Mouse (Mus musculus) brain, embryonic 14.5 days (tissue): ENCODE measurements around the gene Khdc4. TPM values are rescaled to one million over a fixed set of nuclear protein-coding genes. Genes with fewer than 3 reads are reported as not detected.
A peak's percentile ranks its signal among the peaks of the same experiment; 100 is the strongest.
"Not testable (repeated sequence)": the region's sequence is repeated elsewhere in the genome, so short reads cannot be mapped to it uniquely, and the experiment has no call there.

Experiments
- DNase-seq: peaks from one replicate; pipeline ENCODE4 v3.0.0-alpha.2; 2011; ENCODE audit warnings: low read depth
- CTCF ChIP-seq: fragments of 200-500 bp; IDR thresholded peaks from 2 replicates; pipeline ENCODE4 v1.5.1; 2012; ENCODE audit warnings: inconsistent platforms, mild to moderate bottlenecking, moderate library complexity, borderline replicate concordance; ENCODE audit not compliant: insufficient read depth, insufficient read length; ENCODE audit errors: extremely low read depth
- POLR2A ChIP-seq: fragments of 200-500 bp; IDR thresholded peaks from 2 replicates; pipeline ENCODE4 v1.6.1; 2012; ENCODE audit warnings: mild to moderate bottlenecking, inconsistent platforms, borderline replicate concordance; ENCODE audit not compliant: poor library complexity, insufficient read depth, insufficient read length, severe bottlenecking; ENCODE audit errors: extremely low read depth
- polyA plus RNA-seq: library from polyadenylated mRNA; depleted of rRNA; stranded (reverse); fragments of >200 nt; gene quantifications from 2 replicates; pipeline ENCODE4 v1.2.3, GENCODE M21; 2012

Khdc4 gene
- polyA plus RNA-seq, 1 experiment = 115 TPM

DNA sequence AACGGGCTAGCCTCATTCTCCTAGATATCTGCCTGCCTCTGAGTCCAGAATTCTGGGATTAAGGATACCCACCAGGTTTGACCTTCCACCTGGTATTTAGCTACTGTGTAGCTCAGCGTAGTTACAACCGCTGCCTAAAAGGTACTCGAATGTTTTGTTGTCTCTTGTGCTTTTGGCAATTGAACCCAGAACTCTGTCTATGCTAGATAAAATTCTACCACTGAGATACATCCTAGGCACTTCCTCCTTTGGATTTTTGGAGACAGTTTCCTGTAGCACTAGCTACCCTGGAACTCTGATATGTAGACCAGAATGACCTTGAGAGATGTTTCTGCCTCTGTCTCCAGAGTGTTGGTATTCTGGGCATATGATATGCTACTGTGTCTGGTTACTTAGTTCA, 28.1 kb downstream of the Khdc4 start:
- TF ChIP-seq CTCF (no peak), POLR2A (no peak)
- DNase-seq = no peak

DNA sequence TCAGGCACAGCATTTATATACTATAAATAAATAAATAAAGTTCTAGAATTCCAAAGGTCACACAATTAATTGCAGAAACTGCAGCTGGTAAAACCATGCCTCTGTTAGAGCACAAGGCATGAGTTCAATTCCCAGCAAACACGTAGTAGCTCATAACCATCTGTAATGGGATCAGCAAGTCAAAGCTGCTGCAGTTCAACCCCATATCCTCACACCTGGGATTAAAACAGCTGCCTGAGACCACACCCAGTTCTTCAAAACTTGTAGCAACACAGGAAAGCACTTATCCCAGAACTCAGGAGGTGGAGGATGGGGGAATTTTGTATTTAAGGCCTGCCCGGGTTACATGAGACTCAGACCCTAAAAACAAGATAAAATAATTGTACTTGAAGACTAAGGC, 29.1 kb downstream of the Khdc4 start:
- no peak for TF ChIP-seq POLR2A
- TF ChIP-seq CTCF = no peak
- no peak for DNase-seq

DNA sequence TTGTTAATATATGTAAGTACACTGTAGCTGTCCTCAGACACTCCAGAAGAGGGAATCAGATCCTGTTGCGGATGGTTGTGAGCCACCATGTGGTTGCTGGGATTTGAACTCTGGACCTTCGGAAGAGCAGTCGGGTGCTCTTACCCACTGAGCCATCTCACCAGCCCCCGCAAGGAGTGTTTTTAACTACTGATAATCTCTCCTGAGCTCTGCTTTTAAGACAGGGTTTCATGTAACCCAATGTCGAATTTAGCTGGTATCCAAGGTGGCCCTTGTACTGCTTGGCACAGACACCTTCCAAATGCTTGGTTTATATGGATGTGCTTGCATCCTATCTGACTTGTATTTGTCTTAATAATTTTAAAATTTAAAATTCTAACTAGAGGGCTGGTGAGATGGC, 30.1 kb downstream of the Khdc4 start:
- DNase-seq = not testable (repeated sequence)

DNA sequence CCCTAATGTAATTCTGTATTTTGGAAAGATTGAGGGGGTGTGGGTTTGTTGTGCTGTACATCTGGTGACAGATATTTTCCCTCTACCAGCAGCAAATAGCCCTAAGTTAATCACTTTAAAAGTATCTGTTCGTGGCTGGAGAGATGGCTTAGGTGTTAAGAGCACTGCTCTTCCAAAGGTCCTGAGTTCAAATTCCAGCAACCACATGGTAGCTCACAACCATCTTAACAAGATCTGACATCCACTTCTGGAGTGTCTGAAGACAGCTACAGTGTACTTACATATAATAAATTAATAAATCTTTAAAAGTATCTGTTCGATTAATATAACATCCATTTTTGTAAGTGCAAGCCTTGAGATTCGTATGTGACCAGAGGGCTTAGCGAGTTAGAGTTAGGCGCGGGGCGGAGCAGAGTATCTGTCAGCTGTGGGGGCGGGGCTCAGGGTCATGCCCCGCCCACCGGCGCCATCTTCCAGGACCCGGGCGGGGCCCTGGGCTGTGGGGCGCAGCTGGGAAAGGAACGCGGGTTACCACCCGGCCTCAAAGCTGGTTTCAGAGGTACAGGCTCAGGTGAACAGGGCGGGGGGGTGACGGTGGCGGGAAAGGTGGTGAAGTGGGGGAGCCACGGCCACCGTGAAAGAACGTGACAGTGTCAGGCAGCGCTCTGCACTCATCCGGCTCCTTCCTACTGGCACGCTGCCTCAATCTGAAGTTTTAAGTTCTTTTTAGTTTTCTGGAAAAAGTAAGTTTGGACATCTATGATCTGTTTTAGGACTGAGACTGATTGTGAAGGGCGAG, 31.0 kb downstream of the Khdc4 start, which contains the start of gene Rit1:
Rit1 (plus strand) TSS at position 440 of the 799 bp plus-strand sequence.
- peak; percentile 90 for DNase-seq
- TF ChIP-seq CTCF = no peak
- peak; percentile 43; the same call in 1 of the 2 replicates for TF ChIP-seq POLR2A

DNA sequence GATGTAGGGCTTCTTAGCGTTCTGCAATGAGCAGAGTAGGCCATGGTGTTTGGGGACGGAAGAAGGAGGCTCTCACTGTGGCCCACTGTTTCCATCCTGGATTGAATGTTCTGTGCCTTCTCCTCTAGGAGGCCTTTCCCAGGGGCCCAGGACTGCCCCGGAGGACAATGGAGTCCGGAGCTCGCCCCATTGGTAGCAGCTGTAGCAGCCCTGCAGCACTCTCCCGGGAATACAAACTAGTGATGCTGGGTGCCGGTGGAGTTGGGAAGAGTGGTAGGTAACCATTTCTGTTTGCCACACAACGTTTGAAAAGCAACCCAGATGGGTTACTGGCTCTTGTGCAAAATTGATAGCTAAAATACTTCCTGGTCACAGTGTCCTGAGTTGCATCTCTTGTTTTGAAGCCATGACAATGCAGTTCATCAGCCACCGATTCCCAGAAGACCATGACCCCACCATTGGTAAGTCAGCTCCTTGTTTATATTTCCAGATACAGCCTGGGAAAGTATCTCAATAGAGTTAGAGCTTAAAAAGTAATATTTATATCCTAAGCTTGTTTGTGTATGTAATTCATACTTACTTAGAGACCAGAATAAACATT, 31.7 kb downstream of the Khdc4 start:
- peak; percentile 60 for DNase-seq
- TF ChIP-seq POLR2A = no peak
- TF ChIP-seq CTCF = no peak

DNA sequence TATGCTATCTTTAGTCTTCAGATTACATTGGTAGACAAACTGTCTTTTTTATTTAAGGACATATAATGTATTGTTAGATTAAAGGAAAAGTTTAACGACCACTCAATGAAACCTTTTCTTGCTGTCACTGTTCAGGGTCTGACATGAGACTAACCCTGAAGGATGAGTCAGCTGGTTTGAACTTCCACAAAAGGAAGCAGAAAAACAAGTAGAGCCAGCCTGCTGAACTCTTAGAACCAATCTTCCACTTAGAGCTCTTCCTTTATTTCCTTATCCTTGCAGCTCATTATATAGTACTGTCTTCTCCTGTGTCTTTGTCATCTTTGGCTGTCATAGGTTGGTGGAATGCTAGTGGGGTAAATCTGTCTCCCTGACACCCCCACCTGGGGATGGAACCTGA, 32.2 kb downstream of the Khdc4 start:
- no peak for DNase-seq
- TF ChIP-seq POLR2A (no peak), CTCF (no peak)

DNA sequence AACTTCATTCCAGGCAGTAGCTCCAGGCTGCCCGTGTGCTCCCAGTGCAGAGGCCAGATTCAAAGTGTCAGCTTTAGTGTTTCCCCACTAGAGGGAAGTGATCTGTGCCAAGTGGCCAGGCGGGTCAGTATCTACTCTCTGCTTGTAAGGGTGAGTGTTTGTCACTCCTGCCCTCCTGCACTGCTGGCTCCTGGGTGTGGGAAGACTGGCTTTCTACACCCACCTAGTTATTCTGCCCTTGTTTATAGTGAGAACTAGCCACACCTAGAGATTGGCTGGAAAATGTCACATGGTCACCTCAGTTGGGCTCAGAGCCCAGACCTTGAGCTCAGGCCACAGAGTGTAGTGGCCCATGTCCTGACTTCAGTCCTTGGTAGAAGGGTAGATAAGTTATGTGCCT, 33.5 kb downstream of the Khdc4 start:
- TF ChIP-seq CTCF (no peak), POLR2A (no peak)
- peak; percentile 28 for DNase-seq

DNA sequence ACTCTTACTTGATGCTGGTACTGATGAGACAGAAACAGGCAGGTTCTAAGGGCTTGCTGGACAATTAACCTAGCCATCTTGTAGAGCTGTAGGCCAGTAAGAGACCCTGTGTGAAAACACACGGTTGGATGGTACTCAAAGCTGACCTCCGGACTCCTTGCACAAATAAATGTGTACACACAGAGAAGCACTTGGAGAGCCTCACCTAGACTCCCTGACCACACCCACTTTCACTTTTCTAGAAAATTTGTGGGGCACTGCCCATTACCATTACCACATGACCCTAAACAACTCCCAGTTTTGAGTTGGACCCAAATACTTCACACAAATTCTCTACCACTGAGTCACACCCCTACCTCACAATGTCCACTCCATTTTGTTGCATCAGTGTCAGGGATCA, 51.0 kb downstream of the Khdc4 start:
- TF ChIP-seq POLR2A (no peak), CTCF (no peak)
- no peak for DNase-seq

DNA sequence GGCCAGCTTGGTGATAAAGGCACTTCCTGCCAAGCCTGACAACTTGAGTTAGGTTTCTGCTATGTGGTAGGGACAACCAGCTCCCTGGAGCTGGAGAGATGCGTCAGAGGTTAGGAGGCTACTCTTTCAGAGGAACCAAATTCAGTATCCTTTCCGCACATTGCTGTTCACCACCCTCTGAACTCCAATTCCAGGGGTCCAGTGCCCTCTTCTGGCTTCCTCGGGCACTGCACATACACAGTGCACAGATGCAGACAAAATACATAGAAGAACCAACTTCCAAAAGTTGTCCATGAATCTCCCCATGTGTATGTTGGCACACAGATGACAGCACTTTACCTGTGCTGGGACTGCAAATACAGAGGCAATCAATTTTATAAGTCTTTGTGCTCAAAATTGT, 53.0 kb downstream of the Khdc4 start:
- DNase-seq = peak; percentile 37
- peak; percentile 61; the same call in 1 of the 2 replicates for TF ChIP-seq CTCF
- no peak for TF ChIP-seq POLR2A

DNA sequence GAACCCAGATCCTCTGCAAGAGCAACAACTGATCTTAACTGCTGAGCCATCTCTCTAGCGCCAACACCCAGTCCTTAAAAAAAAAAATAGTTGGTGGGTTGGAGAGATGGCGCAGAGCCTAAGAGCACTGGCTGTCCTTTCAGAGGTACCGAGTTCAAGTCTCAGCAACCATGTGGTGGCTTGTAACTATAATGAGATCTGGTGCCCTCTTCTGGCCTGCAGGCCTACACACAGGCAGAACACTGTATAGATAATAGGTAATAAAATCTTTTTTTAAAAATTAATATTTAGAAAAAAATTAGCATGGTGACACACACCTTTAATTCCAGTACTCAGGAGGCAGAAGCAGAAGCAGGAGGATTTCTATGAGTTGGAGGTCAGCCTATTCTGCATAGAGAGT, 54.5 kb downstream of the Khdc4 start:
- TF ChIP-seq CTCF (no peak; the same call in 1 of the 2 replicates), POLR2A (no peak)
- no peak for DNase-seq

DNA sequence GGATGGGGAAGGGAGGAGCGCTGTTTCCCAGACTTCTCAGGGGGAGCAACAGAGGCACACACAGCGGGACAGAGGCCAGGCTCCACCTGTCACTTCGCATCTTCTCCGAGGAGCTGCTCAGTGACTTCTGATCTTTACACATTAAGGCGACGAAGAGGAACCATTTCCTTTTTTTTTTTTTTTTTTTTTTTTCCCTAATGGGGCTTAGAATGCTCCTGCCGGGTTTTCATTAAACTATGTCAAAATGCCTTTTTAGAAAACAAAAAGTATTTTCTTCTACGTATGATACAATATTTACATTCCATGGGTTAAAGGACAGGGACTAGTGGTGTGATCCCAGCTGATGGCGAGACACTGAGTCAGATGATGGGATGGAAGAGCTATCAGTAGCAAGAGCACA, 59.9 kb downstream of the Khdc4 start:
- TF ChIP-seq POLR2A (no peak), CTCF (no peak)
- DNase-seq = no peak

DNA sequence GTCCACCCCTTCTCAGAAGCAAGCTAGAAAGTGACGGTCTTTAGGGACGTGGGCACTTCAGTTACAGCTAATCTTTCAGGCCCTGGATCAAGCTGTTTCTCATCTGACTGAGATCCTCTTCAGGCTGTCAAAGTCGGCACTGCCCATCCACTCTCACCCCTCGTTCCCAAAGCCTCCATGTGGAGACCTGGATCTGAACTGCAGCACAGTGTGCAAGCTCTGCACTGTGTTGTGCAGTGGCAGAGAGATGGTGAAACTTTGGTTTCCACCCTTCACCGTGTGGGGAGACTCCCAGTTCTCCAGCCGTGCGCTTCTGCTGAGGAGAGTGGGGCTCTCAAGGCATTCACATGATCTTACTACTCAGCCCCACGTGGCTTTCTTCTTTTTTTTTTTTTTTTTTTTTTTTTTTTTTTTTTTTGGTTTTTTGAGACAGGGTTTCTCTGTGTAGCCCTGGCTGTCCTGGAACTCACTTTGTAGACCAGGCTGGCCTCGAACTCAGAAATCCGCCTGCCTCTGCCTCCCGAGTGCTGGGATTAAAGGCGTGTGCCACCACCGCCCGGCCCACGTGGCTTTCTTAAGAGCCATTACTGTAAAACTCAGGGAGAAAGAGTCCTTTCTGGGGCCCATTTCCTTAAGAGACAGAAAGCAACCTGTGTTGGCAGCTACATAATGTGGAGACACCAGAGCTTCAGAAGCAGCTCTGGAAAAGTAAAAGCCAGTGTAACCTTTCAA, 60.7 kb downstream of the Khdc4 start:
- TF ChIP-seq CTCF = no peak
- no peak for TF ChIP-seq POLR2A
- DNase-seq = no peak

DNA sequence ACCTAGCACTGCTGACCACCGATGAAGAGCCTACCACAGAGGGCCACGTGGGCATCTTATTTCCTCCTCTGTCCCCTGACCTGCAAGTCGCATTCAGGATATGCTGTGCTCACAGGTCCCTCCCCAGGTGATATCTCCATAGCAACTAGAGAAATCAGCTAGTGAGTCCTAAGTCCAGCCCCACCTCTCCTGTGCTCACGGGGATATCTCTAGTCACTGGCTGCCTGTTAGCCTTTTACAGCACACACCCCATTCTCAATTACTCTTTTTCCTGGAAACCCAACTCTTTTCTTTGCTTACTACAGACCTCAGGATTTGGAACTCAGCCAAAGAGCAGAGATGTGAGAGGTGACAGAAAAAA, 61.2 kb downstream of the Khdc4 start:
- DNase-seq = peak; percentile 41
- TF ChIP-seq POLR2A (no peak), CTCF (no peak)
